In genomic region chr12:15812139-15812962, GRCm38 (mm10) we compare ENCODE assay signal across 8 mouse cellular contexts. TPM values are rescaled to one million over a fixed set of nuclear protein-coding genes. Genes with fewer than 3 reads are reported as not detected.
DNase-seq lines count a peak whose midpoint lies in the region; ATAC-seq lines count a peak whose summit lies in the region.

No protein-coding gene starts in this region.

- H3K9me3 ChIP-seq in megakaryocyte, embryonic 14.5 days, result no peaks in the 10 kb centered on the region
- no peaks in the 10 kb centered on the region for H3K9me3 ChIP-seq in forebrain, embryonic 15.5 days
- no peaks in the 10 kb centered on the region for H3K9me3 ChIP-seq in midbrain, embryonic 16.5 days (replicated peaks; ENCODE audit: control insufficient read depth, low read length, poor library complexity, severe bottlenecking)

- peak overlapping the region; percentile 67 for H3K4me2 ChIP-seq in forebrain, embryonic 15.5 days (replicated peaks)
- H3K4me2 ChIP-seq in midbrain, embryonic 16.5 days (ENCODE audit: low read length), result peak overlapping the region; percentile 85

- WGBS in forebrain, embryonic 15.5 days, result 11% methylated on average over 6 of the region's 6 CpGs
- WGBS in midbrain, embryonic 16.5 days, result 25% methylated on average over 6 of the region's 6 CpGs

- peak; percentile 59 for DNase-seq in kidney, adult 9 months
- DNase-seq in adrenal gland, adult 2 months, result no peak
- no peak for DNase-seq in cerebellum, adult 8-10 months
- DNase-seq in spleen, adult 12 weeks (ENCODE audit: low spot score), result no peak

- peak overlapping the region; percentile 98 for H3K27ac ChIP-seq in forebrain, embryonic 15.5 days (replicated peaks)
- peak overlapping the region; percentile 98 for H3K27ac ChIP-seq in midbrain, embryonic 16.5 days (ENCODE audit: low read length)

- H3K36me3 ChIP-seq in megakaryocyte, embryonic 14.5 days (replicated peaks; ENCODE audit: low read length), result peaks cover 3% of the 10 kb centered on the region
- peaks cover 17% of the 10 kb centered on the region for H3K36me3 ChIP-seq in forebrain, embryonic 15.5 days
- peaks cover 4% of the 10 kb centered on the region for H3K36me3 ChIP-seq in midbrain, embryonic 16.5 days (ENCODE audit: control insufficient read depth, insufficient read depth, low read length)

- H3K9ac ChIP-seq in forebrain, embryonic 15.5 days (replicated peaks), result peak overlapping the region; percentile 97
- peak overlapping the region; percentile 98 for H3K9ac ChIP-seq in midbrain, embryonic 16.5 days (ENCODE audit: low read depth, low read length)

- H3K27me3 ChIP-seq in megakaryocyte, embryonic 14.5 days (replicated peaks), result peaks cover 51% of the 10 kb centered on the region
- H3K27me3 ChIP-seq in forebrain, embryonic 15.5 days, result no peaks in the 10 kb centered on the region
- no peaks in the 10 kb centered on the region for H3K27me3 ChIP-seq in midbrain, embryonic 16.5 days (ENCODE audit: control insufficient read depth, insufficient read depth, low read depth, low read length)

- no peak for ATAC-seq in megakaryocyte, adult 5-6 weeks (ENCODE audit: poor library complexity, severe bottlenecking)
- ATAC-seq in forebrain, embryonic 15.5 days (replicated peaks), result no peak
- ATAC-seq in midbrain, embryonic 16.5 days, result no peak

- H3K4me3 ChIP-seq in megakaryocyte, embryonic 14.5 days (replicated peaks), result peak overlapping the region; percentile 65
- H3K4me3 ChIP-seq in forebrain, embryonic 15.5 days, result peak overlapping the region; percentile 94
- peak overlapping the region; percentile 77 for H3K4me3 ChIP-seq in midbrain, embryonic 16.5 days (ENCODE audit: low read depth, low read length)

- peaks cover 43% of the 10 kb centered on the region for H3K4me1 ChIP-seq in megakaryocyte, embryonic 14.5 days
- H3K4me1 ChIP-seq in forebrain, embryonic 15.5 days, result peaks cover 50% of the 10 kb centered on the region
- H3K4me1 ChIP-seq in midbrain, embryonic 16.5 days (ENCODE audit: control insufficient read depth, insufficient read depth, low read length), result peaks cover 31% of the 10 kb centered on the region

RNA-seq across cellular contexts. Expression of gene Trib2, which starts 4.4 kb away (rescaled TPM):
- 2.6 and 9.2 TPM in 2 replicates for polyA plus RNA-seq in megakaryocyte, embryonic 14.5 days (2012; ENCODE audit: insufficient read depth, low replicate concordance)
- total RNA-seq in megakaryocyte, adult 5-6 weeks (2015), result 0.96 and 1.0 TPM in 2 replicates
- total RNA-seq in megakaryocyte, adult 5-6 weeks (2017), result 0.33 and 0.57 TPM in 2 replicates
- 96.2 and 105 TPM in 2 replicates for polyA plus RNA-seq in forebrain, embryonic 15.5 days (2015; fragmentation: Nextera tagmentation; extraction: Ambion mirVana)
- 146 and 148 TPM in 2 replicates for polyA plus RNA-seq in midbrain, embryonic 16.5 days (2015; fragmentation: Nextera tagmentation; extraction: Ambion mirVana)
- total RNA-seq in adrenal gland, adult 2 months (2021), result 10 to 100 TPM; 10.7 to 16.3 TPM
- 8.8 and 10.5 TPM in 2 replicates for polyA plus RNA-seq in adrenal gland, adult 2 months (2012; rRNA removed)
